Mouse (Mus musculus) ES-E14 (cell line): ENCODE measurements around the gene Nab2. TPM values are rescaled to one million over a fixed set of nuclear protein-coding genes. Genes with fewer than 3 reads are reported as not detected.

ENCODE experiments used
- DNase-seq: peaks from one replicate; pipeline ENCODE4 v3.0.0-alpha.2; 2013; ENCODE audit warnings: low read depth, low spot score
- H3K27ac ChIP-seq: 2 replicates; pipeline ENCODE4 v1.5.1; 2012; ENCODE audit warnings: low read depth, mild to moderate bottlenecking, low read length, moderate library complexity, mixed read lengths; ENCODE audit not compliant: poor library complexity, insufficient read depth, severe bottlenecking
- H3K36me3 ChIP-seq: 2 replicates; pipeline ENCODE4 v1.6.1; 2012; ENCODE audit warnings: mild to moderate bottlenecking, low read length, moderate library complexity, mixed read lengths; ENCODE audit not compliant: control insufficient read depth, poor library complexity, insufficient read depth, severe bottlenecking
- H3K4me1 ChIP-seq, 2 experiments: fragments of 150-350 bp in 1 of 2; sonication (generic) in 1 of 2; 2 replicates each; pipeline ENCODE4 v1.6.1; 2012; ENCODE audit warnings: low read length in 2 of 2, mild to moderate bottlenecking in 1 of 2, mixed read lengths in 1 of 2; ENCODE audit not compliant: control insufficient read depth in 2 of 2, insufficient read depth in 2 of 2, poor library complexity in 1 of 2
- H3K4me3 ChIP-seq, 2 experiments: fragments of 150-350 bp in 1 of 2; sonication (generic) in 1 of 2; 2 replicates each; pipeline ENCODE4 v1.5.1; 2012; ENCODE audit warnings: low read length in 2 of 2, low read depth in 1 of 2, mild to moderate bottlenecking in 1 of 2, mixed read lengths in 1 of 2; ENCODE audit not compliant: insufficient read depth in 1 of 2, poor library complexity in 1 of 2, severe bottlenecking in 1 of 2
- H3K9ac ChIP-seq: 2 replicates; pipeline ENCODE4 v1.6.1; 2012; ENCODE audit warnings: low read depth, mild to moderate bottlenecking, low read length, mixed read lengths; ENCODE audit not compliant: poor library complexity, insufficient read depth, severe bottlenecking
- H3K9me3 ChIP-seq: fragments of 150-350 bp; sonication (generic); 2 replicates; pipeline ENCODE4 v1.6.1; 2012; ENCODE audit warnings: low read depth, mild to moderate bottlenecking, low read length; ENCODE audit not compliant: control insufficient read depth, insufficient read depth
- CHD2 ChIP-seq: IDR thresholded peaks from 2 replicates; pipeline ENCODE4 v1.6.1; 2014; ENCODE audit warnings: mild to moderate bottlenecking, low read depth, low read length, inconsistent platforms
- HCFC1 ChIP-seq: IDR thresholded peaks from 2 replicates; pipeline ENCODE4 v1.6.1; 2012; ENCODE audit warnings: low read length, inconsistent platforms, borderline replicate concordance; ENCODE audit not compliant: insufficient read depth
- MAFK ChIP-seq: IDR thresholded peaks from 2 replicates; pipeline ENCODE4 v1.6.1; 2014; ENCODE audit warnings: mild to moderate bottlenecking, low read depth, low read length, inconsistent platforms; ENCODE audit not compliant: insufficient read depth
- ZC3H11A ChIP-seq: IDR thresholded peaks from 2 replicates; pipeline ENCODE4 v1.6.1; 2012; ENCODE audit warnings: low read depth, mild to moderate bottlenecking, inconsistent platforms, low read length, borderline replicate concordance
- ZNF384 ChIP-seq: IDR thresholded peaks from 2 replicates; pipeline ENCODE4 v1.6.1; 2012; ENCODE audit warnings: low read depth, low read length, inconsistent platforms
- in situ Hi-C, 2 experiments: fragments of 600-800 bp; cut with MboI; formaldehyde crosslinking; loops; one replicate each; pipeline ENCODE4 v1.15.1; 2025; ENCODE audit warnings: low sequenced_read_pairs in 2 of 2, inconsistent platforms in 1 of 2; ENCODE audit not compliant: unreplicated experiment in 2 of 2
- total RNA-seq: library from RNA; depleted of rRNA; stranded (reverse); fragments of 300-350 nt; gene quantifications from 2 replicates; pipeline ENCODE4 v1.2.3, GENCODE M21; 2012

The Nab2 gene
- total RNA-seq, 1 experiment, result 10.6 TPM

DNA sequence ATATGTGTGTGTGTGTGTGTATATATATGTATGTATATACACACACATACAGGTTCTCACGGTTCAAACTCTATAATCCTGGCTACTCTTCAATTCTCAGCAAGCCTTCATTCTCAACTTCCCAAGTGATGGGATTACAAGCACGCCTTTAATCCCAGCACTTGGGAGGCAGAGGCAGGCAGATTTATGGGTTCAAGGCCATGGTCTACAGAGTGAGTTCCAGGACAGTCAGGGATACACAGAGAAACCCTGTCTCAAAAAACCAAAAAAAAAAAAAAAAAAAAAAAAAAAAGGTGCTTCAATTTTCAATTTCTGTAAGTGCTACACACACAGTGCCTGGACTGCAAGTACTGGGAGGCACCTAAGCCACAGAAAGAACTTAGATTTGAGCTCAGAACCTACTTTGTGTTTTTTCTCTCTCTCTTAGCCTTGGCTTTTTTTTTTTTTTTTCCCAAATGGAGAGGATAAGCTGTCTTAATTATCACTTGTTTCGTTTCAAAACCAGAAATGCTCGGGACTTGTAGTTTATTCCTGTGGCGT lies 7.6 kb upstream of the Nab2 start:
- in situ Hi-C loops, result no loop called here
- TF ChIP-seq ZNF384 (0 out of 2 replicates have a peak, but pooled peaks have one; percentile 39), ZC3H11A (no peak)
- no peak for DNase-seq
- Histone ChIP-seq H3K27ac (no peak overlapping the region), H3K4me1 (no peaks in the 10 kb centered on the region), H3K36me3 (no peaks in the 10 kb centered on the region), H3K9ac (no peak overlapping the region), H3K9me3 (no peaks in the 10 kb centered on the region), H3K4me3 (peak overlapping the region in 1 of 2 experiments; percentile 88; a peak in 2 of 4 replicates)

- Histone ChIP-seq H3K9ac (no peak overlapping the region), H3K36me3 (no peaks in the 10 kb centered on the region), H3K9me3 (no peaks in the 10 kb centered on the region), H3K4me3 (no peak overlapping the region), H3K27ac (no peak overlapping the region), H3K4me1 (no peaks in the 10 kb centered on the region)
- in situ Hi-C loops, result no loop called here
- no peak for DNase-seq
- TF ChIP-seq MAFK, result 0 out of 2 replicates have a peak, but pooled peaks have one; percentile 24
- peak; percentile 82 for TF ChIP-seq ZC3H11A
- TF ChIP-seq HCFC1, result peak; percentile 78
- TF ChIP-seq CHD2, result no peak
- TF ChIP-seq ZNF384, result peak; percentile 61; the same call in 1 of the 2 replicates
Observed at GRCm38 (mm10) chr10:127674794-127675522, 6.6 kb upstream of the Nab2 start.

DNA sequence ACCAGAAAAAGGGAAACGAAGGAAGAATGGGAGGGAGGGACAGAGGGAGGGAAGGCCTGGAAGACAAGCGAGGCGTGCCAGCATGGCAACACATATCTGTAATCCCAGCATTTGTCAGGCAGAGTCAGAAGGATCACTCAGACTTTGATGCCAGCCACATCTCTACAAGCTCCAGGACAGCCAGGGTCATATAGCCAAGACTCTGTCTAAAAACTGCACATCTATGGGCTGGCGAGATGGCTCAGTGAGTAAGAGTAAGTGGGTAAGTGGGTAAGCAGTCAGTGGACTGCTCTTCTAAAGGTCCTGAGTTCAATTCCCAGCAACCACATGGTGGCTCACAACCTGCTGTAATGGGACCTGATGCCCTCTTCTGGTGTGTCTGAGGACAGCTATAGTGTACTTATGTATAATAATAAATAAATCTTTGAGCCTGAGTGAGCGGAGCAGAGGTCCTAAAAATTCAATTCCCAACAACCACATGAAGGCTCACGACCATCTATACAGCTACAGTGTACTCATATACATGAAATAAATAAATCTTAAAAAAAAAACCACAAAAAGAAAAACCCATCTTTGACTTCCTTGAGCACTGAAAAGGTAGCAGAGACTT lies 5.8 kb upstream of the Nab2 start:
- TF ChIP-seq CHD2 (no peak), MAFK (no peak)
- in situ Hi-C loops, result no loop called here

DNA sequence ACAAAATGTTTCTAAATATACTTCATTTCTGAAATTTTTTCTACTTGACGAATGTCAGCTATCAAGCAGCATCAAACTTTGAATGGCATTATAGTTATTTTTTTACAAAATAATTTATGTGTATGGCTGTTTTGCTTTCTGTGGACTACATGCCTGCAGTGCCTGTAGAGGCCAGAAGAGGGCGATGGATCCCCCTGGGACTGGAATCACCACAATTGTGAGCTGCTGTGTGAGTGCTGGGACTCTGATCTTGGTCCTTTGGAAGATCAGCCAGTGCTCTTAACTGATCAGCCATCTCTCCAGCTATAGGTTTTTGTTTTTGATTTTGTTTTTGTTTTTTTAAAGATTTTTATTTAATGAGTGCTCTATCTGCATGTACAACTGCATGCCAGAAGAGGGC lies 2.9 kb upstream of the Nab2 start:
- no peak for DNase-seq
- in situ Hi-C loops, result no loop called here
- Histone ChIP-seq H3K9ac (no peak overlapping the region), H3K9me3 (no peaks in the 10 kb centered on the region), H3K36me3 (no peaks in the 10 kb centered on the region), H3K27ac (no peak overlapping the region), H3K4me1 (peaks cover 0 to 9% of the 10 kb centered on the region in 2 experiments; a peak in 1 of 4 replicates), H3K4me3 (no peak overlapping the region)
- TF ChIP-seq CHD2, result no peak
- TF ChIP-seq HCFC1, result no peak
- TF ChIP-seq MAFK, result no peak
- no peak for TF ChIP-seq ZC3H11A
- TF ChIP-seq ZNF384, result no peak

More for the DNA sequence above, 5.8 kb upstream of the Nab2 start:
- DNase-seq, result no peak
- Histone ChIP-seq H3K36me3 (no peaks in the 10 kb centered on the region), H3K27ac (no peak overlapping the region), H3K9me3 (no peaks in the 10 kb centered on the region), H3K9ac (no peak overlapping the region), H3K4me1 (0 out of 4 replicates have a peak, but pooled peaks cover 0 to 2% of the 10 kb centered on the region in 2 experiments), H3K4me3 (no peak overlapping the region)
